Mouse (Mus musculus) midbrain, embryonic 11.5 days (tissue): ENCODE measurements around the gene Rin2. TPM values are rescaled to one million over a fixed set of nuclear protein-coding genes. Genes with fewer than 3 reads are reported as not detected.
"Not testable (repeated sequence)": the region's sequence is repeated elsewhere in the genome, so short reads cannot be mapped to it uniquely, and the experiment has no call there.

ENCODE experiments used
- ATAC-seq: fragments of 200-750 bp; cut with Nextera tagmentation; 2 replicates; pipeline ENCODE4 v1.8.0; 2017; ENCODE audit warnings: moderate TSS enrichment, moderate library complexity; ENCODE audit not compliant: low FRiP score
- DNase-seq: peaks from one replicate; pipeline ENCODE4 v3.0.0; 2015; ENCODE audit warnings: low spot score; ENCODE audit errors: missing footprints
- H3K27ac ChIP-seq: fragments of 300-500 bp; sonication (generic); 2 replicates; pipeline ENCODE4 v1.5.1; 2014; ENCODE audit warnings: low read depth, low read length
- H3K27me3 ChIP-seq: fragments of 300-500 bp; sonication (generic); 2 replicates; pipeline ENCODE4 v1.6.1; 2014; ENCODE audit warnings: mild to moderate bottlenecking, low read length, moderate library complexity, mixed read lengths; ENCODE audit not compliant: control insufficient read depth, insufficient read depth
- H3K36me3 ChIP-seq: fragments of 300-500 bp; sonication (generic); 2 replicates; pipeline ENCODE4 v1.6.1; 2014; ENCODE audit warnings: mild to moderate bottlenecking, low read length, moderate library complexity, mixed read lengths; ENCODE audit not compliant: control insufficient read depth, insufficient read depth
- H3K4me1 ChIP-seq: fragments of 300-500 bp; sonication (generic); 2 replicates; pipeline ENCODE4 v1.6.1; 2014; ENCODE audit warnings: low read length; ENCODE audit not compliant: control insufficient read depth, insufficient read depth
- H3K4me2 ChIP-seq: fragments of 300-500 bp; sonication (generic); 2 replicates; pipeline ENCODE4 v1.6.1; 2014; ENCODE audit warnings: mild to moderate bottlenecking, moderate library complexity
- H3K4me3 ChIP-seq: fragments of 300-500 bp; sonication (generic); 2 replicates; pipeline ENCODE4 v1.5.1; 2014; ENCODE audit warnings: low read depth, low read length
- H3K9ac ChIP-seq: fragments of 300-500 bp; sonication (generic); 2 replicates; pipeline ENCODE4 v1.6.1; 2014; ENCODE audit warnings: low read length
- H3K9me3 ChIP-seq: fragments of 300-500 bp; sonication (generic); 2 replicates; pipeline ENCODE4 v1.6.1; 2016; ENCODE audit warnings: low read length; ENCODE audit not compliant: control insufficient read depth
- WGBS: fragments of 180-500 bp; shearing (Covaris S2); extraction: QIAGEN DNeasy Blood & Tissue Kit; methylation state at CpG from one replicate; pipeline ENCODE4 v1.1.7; 2014; 5-methylcytosine and 5-hydroxymethylcytosine counted together
- polyA plus RNA-seq: library from polyadenylated mRNA; unstranded; fragments of >200 nt; fragmentation: Nextera tagmentation; extraction: Ambion mirVana; gene quantifications from 2 replicates; pipeline ENCODE4 v1.2.1, GENCODE M21; 2014

Rin2 gene
- polyA plus RNA-seq, 1 experiment from 2014 or later, result 11.9 TPM

- H3K4me1 ChIP-seq, result no peaks in the 10 kb centered on the region
- no peaks in the 10 kb centered on the region for H3K9me3 ChIP-seq
- WGBS, result 86% methylated on average over 5 of the region's 5 CpGs
- H3K4me3 ChIP-seq, result no peak overlapping the region
- no peak overlapping the region for H3K4me2 ChIP-seq
- no peaks in the 10 kb centered on the region for H3K27me3 ChIP-seq
- H3K36me3 ChIP-seq, result no peaks in the 10 kb centered on the region
- H3K9ac ChIP-seq, result no peak overlapping the region
- DNase-seq (no peak), ATAC-seq (no peak)
- no peak overlapping the region for H3K27ac ChIP-seq
Observed at GRCm38 (mm10) chr2:145718624-145719183, 43.7 kb downstream of the Rin2 start.

GRCm38 (mm10) chr2:145720157-145720556, 45.1 kb downstream of the Rin2 start:
- ATAC-seq (no peak), DNase-seq (no peak)
- 89% methylated on average over 3 of the region's 3 CpGs for WGBS
- no peaks in the 10 kb centered on the region for H3K27me3 ChIP-seq
- no peaks in the 10 kb centered on the region for H3K9me3 ChIP-seq
- no peak overlapping the region for H3K4me3 ChIP-seq
- H3K36me3 ChIP-seq, result no peaks in the 10 kb centered on the region
- no peak overlapping the region for H3K27ac ChIP-seq
- H3K4me2 ChIP-seq, result no peak overlapping the region
- no peaks in the 10 kb centered on the region for H3K4me1 ChIP-seq
- H3K9ac ChIP-seq, result no peak overlapping the region

GRCm38 (mm10) chr2:145720743-145721142, 45.7 kb downstream of the Rin2 start:
- Histone ChIP-seq H3K4me1 (no peaks in the 10 kb centered on the region), H3K27me3 (no peaks in the 10 kb centered on the region), H3K4me3 (no peak overlapping the region), H3K9me3 (no peaks in the 10 kb centered on the region), H3K9ac (no peak overlapping the region), H3K27ac (no peak overlapping the region), H3K4me2 (no peak overlapping the region), H3K36me3 (no peaks in the 10 kb centered on the region)
- no peak for DNase-seq
- 96% methylated on average over 2 of the region's 2 CpGs for WGBS
- ATAC-seq, result no peak

GRCm38 (mm10) chr2:145722304-145722703, 47.3 kb downstream of the Rin2 start:
- not testable (repeated sequence) for H3K4me2 ChIP-seq, ATAC-seq, H3K27ac ChIP-seq, H3K4me1 ChIP-seq, H3K4me3 ChIP-seq, H3K36me3 ChIP-seq, H3K9me3 ChIP-seq, DNase-seq, H3K27me3 ChIP-seq, H3K9ac ChIP-seq
- 66% methylated on average over 2 of the region's 2 CpGs for WGBS

- Histone ChIP-seq H3K4me3 (no peak overlapping the region), H3K27ac (no peak overlapping the region), H3K9me3 (no peaks in the 10 kb centered on the region), H3K4me2 (no peak overlapping the region), H3K27me3 (no peaks in the 10 kb centered on the region), H3K36me3 (no peaks in the 10 kb centered on the region), H3K4me1 (no peaks in the 10 kb centered on the region), H3K9ac (no peak overlapping the region)
- DNase-seq (no peak), ATAC-seq (no peak)
- WGBS, result 85% methylated on average over 1 of the region's 1 CpGs
Observed at GRCm38 (mm10) chr2:145724288-145724687, 49.3 kb downstream of the Rin2 start.

GRCm38 (mm10) chr2:145729414-145729813, 54.4 kb downstream of the Rin2 start:
- H3K9ac ChIP-seq, result no peak overlapping the region
- H3K4me3 ChIP-seq, result no peak overlapping the region
- H3K27me3 ChIP-seq, result no peaks in the 10 kb centered on the region
- no peak overlapping the region for H3K4me2 ChIP-seq
- no peaks in the 10 kb centered on the region for H3K4me1 ChIP-seq
- H3K36me3 ChIP-seq, result no peaks in the 10 kb centered on the region
- ATAC-seq (no peak), DNase-seq (no peak)
- 82% methylated on average over 7 of the region's 7 CpGs for WGBS
- H3K9me3 ChIP-seq, result no peaks in the 10 kb centered on the region
- H3K27ac ChIP-seq, result no peak overlapping the region

- Histone ChIP-seq H3K36me3 (no peaks in the 10 kb centered on the region), H3K9me3 (no peaks in the 10 kb centered on the region), H3K4me2 (no peak overlapping the region), H3K27me3 (peaks cover 8% of the 10 kb centered on the region; the same call in 1 of the 2 replicates), H3K4me1 (no peaks in the 10 kb centered on the region), H3K9ac (no peak overlapping the region), H3K4me3 (no peak overlapping the region), H3K27ac (no peak overlapping the region)
- WGBS, result 85% methylated on average over 9 of the region's 9 CpGs
- ATAC-seq, result no peak
- DNase-seq, result no peak
Observed at GRCm38 (mm10) chr2:145730189-145730880, 55.3 kb downstream of the Rin2 start.

- Histone ChIP-seq H3K27me3 (peaks cover 9% of the 10 kb centered on the region; the same call in 1 of the 2 replicates), H3K9ac (no peak overlapping the region), H3K4me3 (no peak overlapping the region), H3K4me2 (no peak overlapping the region), H3K9me3 (no peaks in the 10 kb centered on the region), H3K36me3 (no peaks in the 10 kb centered on the region), H3K27ac (no peak overlapping the region), H3K4me1 (no peaks in the 10 kb centered on the region)
- no peak for ATAC-seq
- no peak for DNase-seq
- WGBS, result 89% methylated on average over 7 of the region's 7 CpGs
Observed at GRCm38 (mm10) chr2:145730905-145731304, 55.9 kb downstream of the Rin2 start.

GRCm38 (mm10) chr2:145735079-145735478, 60.1 kb downstream of the Rin2 start:
- H3K9ac ChIP-seq, result no peak overlapping the region
- H3K27me3 ChIP-seq, result peaks cover 18% of the 10 kb centered on the region; the same call in 1 of the 2 replicates
- ATAC-seq, result no peak
- DNase-seq, result no peak
- no peaks in the 10 kb centered on the region for H3K36me3 ChIP-seq
- H3K4me2 ChIP-seq, result no peak overlapping the region
- H3K4me1 ChIP-seq, result no peaks in the 10 kb centered on the region
- 82% methylated on average over 5 of the region's 5 CpGs for WGBS
- H3K27ac ChIP-seq, result no peak overlapping the region
- H3K4me3 ChIP-seq, result no peak overlapping the region
- no peaks in the 10 kb centered on the region for H3K9me3 ChIP-seq
